Mouse (Mus musculus) CH12.LX (cell line): ENCODE measurements around the gene Tmem120a. TPM values are rescaled to one million over a fixed set of nuclear protein-coding genes. Genes with fewer than 3 reads are reported as not detected.

Experiments used
- DNase-seq: peaks from one replicate; pipeline ENCODE4 v3.0.0-alpha.2; 2013; ENCODE audit errors: extremely low read depth
- H3K27ac ChIP-seq: 2 replicates; pipeline ENCODE4 v1.5.1; 2012; ENCODE audit warnings: low read depth, mild to moderate bottlenecking, control low read depth, moderate library complexity; ENCODE audit not compliant: insufficient read depth
- H3K27me3 ChIP-seq: replicated peaks from 2 replicates; pipeline ENCODE3; 2012; ENCODE audit warnings: inconsistent platforms
- H3K36me3 ChIP-seq, 2 experiments: replicated peaks in 1 of 2; 2 replicates each; pipeline versions ENCODE3 to v1.6.1; 2012; ENCODE audit warnings: inconsistent platforms in 1 of 2, low read length in 1 of 2, mild to moderate bottlenecking in 1 of 2, mixed read lengths in 1 of 2, moderate library complexity in 1 of 2; ENCODE audit not compliant: control insufficient read depth in 1 of 2, insufficient read depth in 1 of 2
- H3K4me1 ChIP-seq, 2 experiments: 2 replicates each; pipeline ENCODE4 v1.6.1; 2012; ENCODE audit warnings: inconsistent platforms in 1 of 2, moderate library complexity in 1 of 2; ENCODE audit not compliant: insufficient read depth in 2 of 2, control insufficient read depth in 1 of 2
- H3K4me2 ChIP-seq: 2 replicates; pipeline ENCODE4 v1.6.1; 2012; ENCODE audit warnings: low read depth, mild to moderate bottlenecking, control low read depth; ENCODE audit not compliant: poor library complexity, insufficient read depth, severe bottlenecking
- H3K4me3 ChIP-seq, 3 experiments: fragments of 150-350 bp in 1 of 3; sonication (generic) in 1 of 3; replicated peaks in 1 of 3; 2 replicates each; pipeline versions ENCODE3 to v1.5.1; 2011 to 2012; ENCODE audit warnings: low read depth in 2 of 3, low read length in 2 of 3, mild to moderate bottlenecking in 2 of 3, moderate library complexity in 2 of 3, control low read depth in 1 of 3, improper control_type of control experiment in 1 of 3, inconsistent platforms in 1 of 3, mixed read lengths in 1 of 3; ENCODE audit not compliant: poor library complexity in 1 of 3
- H3K79me2 ChIP-seq: replicated peaks from 2 replicates; pipeline ENCODE4 v1.6.1; 2012; ENCODE audit warnings: mild to moderate bottlenecking, moderate library complexity; ENCODE audit not compliant: control insufficient read depth, poor library complexity, insufficient read depth, severe bottlenecking; ENCODE audit errors: extremely low read depth
- H3K9ac ChIP-seq: 2 replicates; pipeline ENCODE4 v1.6.1; 2012; ENCODE audit warnings: low read depth, mild to moderate bottlenecking, control low read depth, moderate library complexity; ENCODE audit not compliant: insufficient read depth
- H3K9me3 ChIP-seq: replicated peaks from 2 replicates; pipeline ENCODE3; 2012; ENCODE audit warnings: low read length, inconsistent platforms, mixed read lengths
- CHD2 ChIP-seq: IDR thresholded peaks from 2 replicates; pipeline ENCODE4 v1.6.1; 2011; ENCODE audit warnings: low read length, improper control_type of control experiment
- CTCF ChIP-seq, 2 experiments: IDR thresholded peaks in 1 of 2; conservative IDR thresholded peaks in 1 of 2; 2 replicates each; pipeline ENCODE4 v1.5.1; 2011 to 2012; ENCODE audit warnings: low read depth in 2 of 2, low read length in 2 of 2, improper control_type of control experiment in 1 of 2, inconsistent platforms in 1 of 2, mild to moderate bottlenecking in 1 of 2, moderate library complexity in 1 of 2
- E2F4 ChIP-seq: IDR thresholded peaks from 2 replicates; pipeline ENCODE4 v1.6.1; 2011; ENCODE audit warnings: low read depth, low read length, improper control_type of control experiment; ENCODE audit not compliant: insufficient replicate concordance
- EP300 ChIP-seq: IDR thresholded peaks from 2 replicates; pipeline ENCODE4 v1.6.1; 2011; ENCODE audit warnings: low read length, improper control_type of control experiment
- GABPA ChIP-seq: IDR thresholded peaks from 2 replicates; pipeline ENCODE4 v1.6.1; 2012; ENCODE audit warnings: low read depth, low read length, improper control_type of control experiment, inconsistent platforms; ENCODE audit not compliant: insufficient replicate concordance
- HCFC1 ChIP-seq: IDR thresholded peaks from 2 replicates; pipeline ENCODE4 v1.6.1; 2012; ENCODE audit warnings: low read depth, mild to moderate bottlenecking, inconsistent platforms, low read length, improper control_type of control experiment
- IRF4 ChIP-seq: IDR thresholded peaks from 2 replicates; pipeline ENCODE4 v1.6.1; 2014; ENCODE audit warnings: low read depth, mild to moderate bottlenecking, inconsistent platforms, low read length, improper control_type of control experiment
- MAFK ChIP-seq: IDR thresholded peaks from 2 replicates; pipeline ENCODE4 v1.6.1; 2011; ENCODE audit warnings: low read length, improper control_type of control experiment; ENCODE audit not compliant: insufficient replicate concordance
- MAX ChIP-seq: IDR thresholded peaks from 2 replicates; pipeline ENCODE4 v1.6.1; 2011; ENCODE audit warnings: low read length, improper control_type of control experiment
- MAZ ChIP-seq: IDR thresholded peaks from 2 replicates; pipeline ENCODE4 v1.6.1; 2012; ENCODE audit warnings: low read depth, mild to moderate bottlenecking, inconsistent platforms, low read length, improper control_type of control experiment, moderate library complexity
- MXI1 ChIP-seq: IDR thresholded peaks from 2 replicates; pipeline ENCODE4 v1.6.1; 2011; ENCODE audit warnings: mild to moderate bottlenecking, low read depth, low read length, improper control_type of control experiment
- NELFE ChIP-seq: IDR thresholded peaks from 2 replicates; pipeline ENCODE4 v1.6.1; 2011; ENCODE audit warnings: low read depth, low read length, improper control_type of control experiment
- NRF1 ChIP-seq: IDR thresholded peaks from 2 replicates; pipeline ENCODE4 v1.6.1; 2014; ENCODE audit warnings: low read depth, mild to moderate bottlenecking, inconsistent platforms, low read length, improper control_type of control experiment, moderate library complexity
- POLR2A ChIP-seq: IDR thresholded peaks from 2 replicates; pipeline ENCODE4 v1.6.1; 2011; ENCODE audit warnings: low read depth, mild to moderate bottlenecking, improper control_type of control experiment, low read length
- RAD21 ChIP-seq: IDR thresholded peaks from 2 replicates; pipeline ENCODE4 v1.6.1; 2011; ENCODE audit warnings: low read depth, mild to moderate bottlenecking, low read length, improper control_type of control experiment, moderate library complexity
- SIN3A ChIP-seq: IDR thresholded peaks from 2 replicates; pipeline ENCODE4 v1.6.1; 2012; ENCODE audit warnings: low read length, improper control_type of control experiment, inconsistent platforms
- TBP ChIP-seq: conservative IDR thresholded peaks from 2 replicates; pipeline ENCODE4 v1.6.1; 2011; ENCODE audit warnings: low read depth, low read length, improper control_type of control experiment
- TCF12 ChIP-seq: IDR thresholded peaks from 2 replicates; pipeline ENCODE4 v1.6.1; 2014; ENCODE audit warnings: low read depth, mild to moderate bottlenecking, inconsistent platforms, low read length, improper control_type of control experiment
- UBTF ChIP-seq: IDR thresholded peaks from 2 replicates; pipeline ENCODE4 v1.6.1; 2012; ENCODE audit warnings: low read depth, mild to moderate bottlenecking, inconsistent platforms, low read length, improper control_type of control experiment, moderate library complexity
- USF1 ChIP-seq: IDR thresholded peaks from 2 replicates; pipeline ENCODE4 v1.6.1; 2014; ENCODE audit warnings: low read depth, mild to moderate bottlenecking, inconsistent platforms, low read length, improper control_type of control experiment
- ZKSCAN1 ChIP-seq: IDR thresholded peaks from 2 replicates; pipeline ENCODE4 v1.6.1; 2012; ENCODE audit warnings: low read depth, inconsistent platforms, low read length, improper control_type of control experiment, borderline replicate concordance
- dilution Hi-C: fragments of 300-500 bp; cut with MboI; formaldehyde crosslinking; loops from 2 replicates; pipeline ENCODE4 v1.14.3; 2020; ENCODE audit warnings: low sequenced_read_pairs; ENCODE audit not compliant: extremely low pct_unique_long_range_greater_than_20kb, extremely low pct_ligation_motif_present
- in situ Hi-C: fragments of 300-500 bp; cut with MboI; formaldehyde crosslinking; loops from 3 replicates; pipeline ENCODE4 v1.14.3; 2019; ENCODE audit warnings: low sequenced_read_pairs, low pct_ligation_motif_present, low pct_unique_long_range_greater_than_20kb, mixed read lengths
- polyA plus RNA-seq: library from polyadenylated mRNA; unstranded; fragments of >175 nt; gene quantifications from 2 replicates; pipeline ENCODE4 v1.2.1, GENCODE M21; 2012; ENCODE audit warnings: low read depth; ENCODE audit not compliant: insufficient read length
- total RNA-seq, 2 experiments: library from RNA; depleted of rRNA; stranded (reverse); fragments of 300-350 nt in 1 of 2; fragments of >200 nt in 1 of 2; gene quantifications; 2 replicates each; pipeline ENCODE4 v1.2.3; 2012 to 2014

Tmem120a gene
- total and polyA plus RNA-seq, 3 experiments = 12.0 to 27.1 (median 21.4) TPM

DNA sequence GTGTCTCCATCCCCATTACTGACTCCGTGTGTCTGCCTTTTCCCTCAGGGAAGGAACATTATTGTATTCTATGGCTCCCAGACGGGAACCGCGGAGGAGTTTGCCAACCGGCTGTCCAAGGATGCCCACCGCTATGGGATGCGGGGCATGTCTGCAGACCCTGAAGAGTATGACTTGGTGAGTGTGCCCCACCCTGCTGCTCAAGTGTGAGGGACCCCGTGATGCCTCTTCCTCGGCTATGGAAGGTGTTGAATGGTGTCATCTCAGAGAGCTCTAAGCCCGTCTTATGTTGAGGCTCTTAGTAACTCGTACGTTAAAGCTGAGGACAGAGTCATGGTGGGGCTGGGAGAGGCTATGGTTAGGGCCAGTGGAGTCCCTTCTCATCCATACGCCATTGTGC is 14.9 kb downstream of the Tmem120a start:
- peaks cover 60 to 95% of the 10 kb centered on the region in 2 experiments for H3K36me3 ChIP-seq
- in situ Hi-C loops = no loop called here

DNA sequence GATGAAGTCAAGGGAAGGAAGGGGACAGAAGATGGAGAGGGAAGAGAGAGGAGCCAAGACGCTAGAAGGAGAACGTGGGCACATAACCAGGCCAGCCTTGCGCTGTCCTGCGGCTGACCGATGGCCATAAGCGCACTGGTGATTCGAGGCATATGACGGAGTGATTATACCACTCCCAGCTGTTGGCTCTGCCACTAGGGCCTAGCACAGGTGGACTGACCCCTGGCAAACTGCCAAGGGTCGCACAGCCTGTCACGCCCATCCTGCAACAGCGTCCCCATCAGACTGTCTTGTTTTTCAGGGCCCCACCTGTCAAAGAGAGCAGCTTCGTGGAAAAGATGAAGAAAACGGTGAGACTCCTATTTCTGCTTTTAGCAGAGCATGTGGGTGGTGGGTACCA is 15.9 kb downstream of the Tmem120a start:
- Histone ChIP-seq H3K27me3 (no peaks in the 10 kb centered on the region), H3K4me3 (no peak overlapping the region), H3K4me2 (no peak overlapping the region), H3K79me2 (no peaks in the 10 kb centered on the region), H3K9ac (no peak overlapping the region), H3K9me3 (no peaks in the 10 kb centered on the region), H3K36me3 (peaks cover 50 to 86% of the 10 kb centered on the region in 2 experiments), H3K4me1 (peaks cover 11 to 33% of the 10 kb centered on the region in 2 experiments), H3K27ac (no peak overlapping the region)
- DNase-seq = no peak
- dilution Hi-C loops (no loop called here), in situ Hi-C loops (no loop called here)
- no peak for TF ChIP-seq MAX
- TF ChIP-seq E2F4 = no peak
- no peak for TF ChIP-seq CTCF (conservative IDR thresholded peaks at IDR 0.05 in 1 of 2, IDR thresholded peaks at IDR 0.05 in 1 of 2; ENCODE audit: low read depth in 2 of 2, low read length in 2 of 2)
- no peak for TF ChIP-seq MAFK
- no peak for TF ChIP-seq SIN3A
- no peak for TF ChIP-seq HCFC1
- no peak for TF ChIP-seq UBTF
- TF ChIP-seq MAZ = no peak
- TF ChIP-seq CHD2 = no peak
- TF ChIP-seq IRF4 = no peak
- no peak for TF ChIP-seq TCF12
- TF ChIP-seq NELFE = no peak
- no peak for TF ChIP-seq NRF1
- TF ChIP-seq POLR2A = no peak
- no peak for TF ChIP-seq TBP

More for the DNA sequence above, 14.9 kb downstream of the Tmem120a start:
- Histone ChIP-seq H3K79me2 (no peaks in the 10 kb centered on the region), H3K27ac (no peak overlapping the region), H3K9me3 (no peaks in the 10 kb centered on the region), H3K27me3 (no peaks in the 10 kb centered on the region), H3K9ac (no peak overlapping the region), H3K4me3 (no peak overlapping the region), H3K4me1 (peaks cover 4 to 23% of the 10 kb centered on the region in 2 experiments), H3K4me2 (no peak overlapping the region)
- TF ChIP-seq MAX (no peak), RAD21 (no peak), USF1 (no peak), MXI1 (no peak), NRF1 (no peak), IRF4 (no peak), ZKSCAN1 (no peak), EP300 (no peak), GABPA (no peak), TCF12 (no peak), TBP (no peak)
- dilution Hi-C loops = no loop called here
- DNase-seq = no peak
